Mouse (Mus musculus): ENCODE data around the gene H2-D1.
A peak's percentile ranks its signal among the peaks of the same experiment; 100 is the strongest.
"Not testable (repeated sequence)": the region's sequence is repeated elsewhere in the genome, so short reads cannot be mapped to it uniquely, and the experiment has no call there.

H2-D1 gene

GRCm38 (mm10) chr17:35262664-35263522, at the start of gene H2-D1:
TSS of gene H2-D1 (plus strand) at chr17:35262730.
- DNase-seq (ENCODE audit: low spot score in 2 of 2), result peak; percentile 93 to 95

GRCm38 (mm10) chr17:35213071-35213470, 49.5 kb upstream of the H2-D1 start:
- DNase-seq (ENCODE audit: low spot score in 2 of 2), result no peak

GRCm38 (mm10) chr17:35218516-35219193, 43.9 kb upstream of the H2-D1 start:
- DNase-seq (ENCODE audit: low spot score in 2 of 2), result no peak

GRCm38 (mm10) chr17:35219601-35220041, 42.9 kb upstream of the H2-D1 start:
- no peak for DNase-seq (ENCODE audit: low spot score in 2 of 2)

- DNase-seq (ENCODE audit: low spot score in 2 of 2), result no peak
Observed at GRCm38 (mm10) chr17:35220156-35220952, 42.2 kb upstream of the H2-D1 start, which contains the start of gene Gm16181. TSS of gene Gm16181 (plus strand) at chr17:35220834.

- DNase-seq (ENCODE audit: low spot score in 2 of 2), result no peak
Observed at GRCm38 (mm10) chr17:35222299-35222698, 40.2 kb upstream of the H2-D1 start.

GRCm38 (mm10) chr17:35224641-35225040, 37.9 kb upstream of the H2-D1 start:
- no peak for DNase-seq (ENCODE audit: low spot score in 2 of 2)

GRCm38 (mm10) chr17:35225456-35225855, 37.1 kb upstream of the H2-D1 start:
- DNase-seq (ENCODE audit: low spot score in 2 of 2), result no peak

GRCm38 (mm10) chr17:35226561-35227046, 35.9 kb upstream of the H2-D1 start:
- no peak for DNase-seq (ENCODE audit: low spot score in 2 of 2)

- no peak for DNase-seq (ENCODE audit: low spot score in 2 of 2)
Observed at GRCm38 (mm10) chr17:35231022-35231421, 31.5 kb upstream of the H2-D1 start.

GRCm38 (mm10) chr17:35232043-35232442, 30.5 kb upstream of the H2-D1 start:
- DNase-seq (ENCODE audit: low spot score in 2 of 2), result peak; percentile 81 to 86

GRCm38 (mm10) chr17:35232659-35233058, 29.9 kb upstream of the H2-D1 start:
- no peak for DNase-seq (ENCODE audit: low spot score in 2 of 2)

GRCm38 (mm10) chr17:35233114-35233980, 29.2 kb upstream of the H2-D1 start, which contains the start of gene Atp6v1g2:
TSS of gene Atp6v1g2 (plus strand) at chr17:35233660.
- no peak for DNase-seq (ENCODE audit: low spot score in 2 of 2)

- DNase-seq (ENCODE audit: low spot score in 2 of 2), result not testable (repeated sequence)
Observed at GRCm38 (mm10) chr17:35234090-35234489, 28.4 kb upstream of the H2-D1 start.

GRCm38 (mm10) chr17:35234903-35235302, 27.6 kb upstream of the H2-D1 start:
- DNase-seq (ENCODE audit: low spot score in 2 of 2), result no peak

GRCm38 (mm10) chr17:35235614-35236389, 26.7 kb upstream of the H2-D1 start, which contains the start of gene Nfkbil1:
TSS of gene Nfkbil1 (minus strand) at chr17:35235792.
- DNase-seq (ENCODE audit: low spot score in 2 of 2), result peak; percentile 81

GRCm38 (mm10) chr17:35236390-35236746, 26.2 kb upstream of the H2-D1 start:
- peak; percentile 100 for DNase-seq (ENCODE audit: low spot score in 2 of 2)

GRCm38 (mm10) chr17:35236996-35237395, 25.5 kb upstream of the H2-D1 start:
- no peak for DNase-seq (ENCODE audit: low spot score in 2 of 2)

GRCm38 (mm10) chr17:35237504-35237903, 25.0 kb upstream of the H2-D1 start:
- no peak for DNase-seq (ENCODE audit: low spot score in 2 of 2)

GRCm38 (mm10) chr17:35239700-35240099, 22.8 kb upstream of the H2-D1 start:
- DNase-seq (ENCODE audit: low spot score in 2 of 2), result no peak

Data from frontal cortex, postnatal 25 days (tissue).